In genomic region chr12:25335930-25336329, GRCm38 (mm10) we compare ENCODE assay signal across 24 mouse cellular contexts.
DNase-seq lines count a peak whose midpoint lies in the region; ATAC-seq lines count a peak whose summit lies in the region.
"Had no signal": no experiment of that assay in that cellular context is flagged by ENCODE, and none has a peak within 500 bp of the region (broad histone marks: within the 10 kb centered on the region; RNA-seq: fewer than 3 reads in every experiment).

No protein-coding gene starts in this region.

- H3K9me3 ChIP-seq in heart, embryonic 10.5 days = no peaks in the 10 kb centered on the region
- no peaks in the 10 kb centered on the region for H3K9me3 ChIP-seq in embryonic facial prominence, embryonic 15.5 days (replicated peaks)
- H3K9me3 ChIP-seq: heart, embryonic 12.5 days; hindbrain, embryonic 13.5 days; intestine, embryonic 15.5 days; kidney, embryonic 15.5 days; neural tube, embryonic 13.5 days had no signal

- WGBS in heart, embryonic 10.5 days = 56% methylated on average over 2 of the region's 2 CpGs
- WGBS in embryonic facial prominence, embryonic 15.5 days = 38% methylated on average over 2 of the region's 2 CpGs

- H3K4me3 ChIP-seq in heart, embryonic 10.5 days = no peak overlapping the region
- no peak overlapping the region for H3K4me3 ChIP-seq in embryonic facial prominence, embryonic 15.5 days (replicated peaks)
- H3K4me3 ChIP-seq: gastrocnemius, adult 2 months; heart, embryonic 12.5 days; hindbrain, embryonic 13.5 days; intestine, embryonic 15.5 days; kidney, embryonic 15.5 days; left cerebral cortex, adult 2 months; neural tube, embryonic 13.5 days had no signal

- no peaks in the 10 kb centered on the region for H3K36me3 ChIP-seq in heart, embryonic 10.5 days
- no peaks in the 10 kb centered on the region for H3K36me3 ChIP-seq in embryonic facial prominence, embryonic 15.5 days
- H3K36me3 ChIP-seq: heart, embryonic 12.5 days; hindbrain, embryonic 13.5 days; intestine, embryonic 15.5 days; kidney, embryonic 15.5 days; neural tube, embryonic 13.5 days had no signal

- no peak overlapping the region for H3K9ac ChIP-seq in embryonic facial prominence, embryonic 15.5 days
- H3K9ac ChIP-seq: forebrain, postnatal 0 days; heart, embryonic 12.5 days; hindbrain, embryonic 13.5 days; intestine, embryonic 15.5 days; kidney, embryonic 15.5 days; neural tube, embryonic 13.5 days had no signal

- peak; percentile 51; the same call in 1 of the 2 replicates for ATAC-seq in embryonic facial prominence, embryonic 15.5 days (ENCODE audit: insufficient number of reproducible peaks, low FRiP score, low TSS enrichment, low read depth)
- ATAC-seq: activated CD4-positive, CD25-positive, alpha-beta regulatory T cell, adult 4 months; forebrain, postnatal 0 days; intestine, embryonic 15.5 days had no signal

- H3K27me3 ChIP-seq in heart, embryonic 10.5 days (ENCODE audit: insufficient read depth, poor library complexity, severe bottlenecking) = no peaks in the 10 kb centered on the region
- no peaks in the 10 kb centered on the region for H3K27me3 ChIP-seq in embryonic facial prominence, embryonic 15.5 days
- H3K27me3 ChIP-seq: heart, embryonic 12.5 days; hindbrain, embryonic 13.5 days; intestine, embryonic 15.5 days; kidney, embryonic 15.5 days; neural tube, embryonic 13.5 days had no signal

- peak overlapping the region; percentile 42; the same call in 1 of the 2 replicates for H3K27ac ChIP-seq in heart, embryonic 10.5 days
- peak overlapping the region; percentile 35 for H3K27ac ChIP-seq in embryonic facial prominence, embryonic 15.5 days (replicated peaks)
- H3K27ac ChIP-seq: gastrocnemius, adult 2 months; hindbrain, embryonic 13.5 days; intestine, embryonic 15.5 days; kidney, embryonic 15.5 days; left cerebral cortex, adult 2 months; neural tube, embryonic 13.5 days had no signal

- no peak overlapping the region for H3K4me2 ChIP-seq in embryonic facial prominence, embryonic 15.5 days (replicated peaks)
- H3K4me2 ChIP-seq: heart, embryonic 12.5 days; hindbrain, embryonic 13.5 days; intestine, embryonic 15.5 days; kidney, embryonic 15.5 days; neural tube, embryonic 13.5 days had no signal

- DNase-seq in heart, embryonic 10.5 days (ENCODE audit: low spot score) = no peak
- no peak for DNase-seq in heart, adult 11 months
- DNase-seq in MN1 (ENCODE audit: low spot score) = peak; percentile 12
- DNase-seq in embryo, embryonic 11 days = peak; percentile 27
- no peak for DNase-seq in right cerebral cortex, postnatal 14 days
- DNase-seq in cerebellum, adult 11-12 months = no peak
- no peak for DNase-seq in kidney, adult 18-20 months
- DNase-seq: adrenal gland, postnatal 25 days; cerebellum, adult 9-10 months; forebrain, postnatal 0 days; gastrocnemius, adult 2 months; kidney, postnatal 4 days; layer of hippocampus, adult 9-11 months; left cerebral cortex, postnatal 4 days; lung, adult 2 months; thymus, adult 2 months had no signal

- peaks cover 17% of the 10 kb centered on the region for H3K4me1 ChIP-seq in heart, embryonic 10.5 days
- H3K4me1 ChIP-seq in embryonic facial prominence, embryonic 15.5 days = peaks cover 14% of the 10 kb centered on the region
- H3K4me1 ChIP-seq: intestine, embryonic 15.5 days; kidney, embryonic 15.5 days had no signal

Comparison
In these comparisons a context has a peak if more than half of its experiments do, and no peak if none do; other contexts are left out.
1. DNase-seq: peak in MN1 (single experiment) and embryo, embryonic 11 days (single experiment); none in heart, embryonic 10.5 days (single experiment), heart, adult 11 months (single experiment), right cerebral cortex, postnatal 14 days (single experiment), cerebellum, adult 11-12 months (single experiment) and kidney, adult 18-20 months (single experiment).